Mouse (Mus musculus) forebrain, postnatal 0 days (tissue): ENCODE data around the gene Stx5a. TPM values are rescaled to one million over a fixed set of nuclear protein-coding genes. Genes with fewer than 3 reads are reported as not detected.

ENCODE experiments used
- ATAC-seq: fragments of 200-750 bp; cut with Nextera tagmentation; 2 replicates; pipeline ENCODE4 v1.8.0; 2017; ENCODE audit warnings: mild to moderate bottlenecking, moderate library complexity
- DNase-seq: peaks from one replicate; pipeline ENCODE4 v3.0.0-alpha.2; 2015
- H3K27ac ChIP-seq: fragments of 300-500 bp; sonication (generic); 2 replicates; pipeline ENCODE4 v1.5.1; 2014; ENCODE audit warnings: low read depth, mild to moderate bottlenecking, antibody characterized with exemption, low read length, moderate library complexity, mixed read lengths
- H3K27me3 ChIP-seq: fragments of 300-500 bp; sonication (generic); 2 replicates; pipeline ENCODE4 v1.6.1; 2014; ENCODE audit warnings: mild to moderate bottlenecking, low read length, mixed read lengths; ENCODE audit not compliant: insufficient read depth
- H3K36me3 ChIP-seq: fragments of 300-500 bp; sonication (generic); 2 replicates; pipeline ENCODE4 v1.6.1; 2014; ENCODE audit warnings: mild to moderate bottlenecking, moderate library complexity; ENCODE audit not compliant: insufficient read depth
- H3K4me1 ChIP-seq: fragments of 300-500 bp; sonication (generic); 2 replicates; pipeline ENCODE4 v1.6.1; 2014; ENCODE audit warnings: antibody characterized with exemption; ENCODE audit not compliant: insufficient read depth
- H3K4me2 ChIP-seq: fragments of 300-500 bp; sonication (generic); 2 replicates; pipeline ENCODE4 v1.6.1; 2014; ENCODE audit warnings: low read depth, mild to moderate bottlenecking, moderate library complexity
- H3K4me3 ChIP-seq: fragments of 300-500 bp; sonication (generic); 2 replicates; pipeline ENCODE4 v1.5.1; 2014; ENCODE audit warnings: low read depth, low read length, mixed read lengths
- H3K9ac ChIP-seq: fragments of 300-500 bp; sonication (generic); 2 replicates; pipeline ENCODE4 v1.6.1; 2014; ENCODE audit warnings: mild to moderate bottlenecking
- H3K9me3 ChIP-seq: fragments of 300-500 bp; sonication (generic); 2 replicates; pipeline ENCODE4 v1.6.1; 2016; ENCODE audit warnings: low read length
- CTCF ChIP-seq: sonication (generic); IDR thresholded peaks from 2 replicates; pipeline ENCODE4 v1.5.1; 2016; ENCODE audit warnings: antibody characterized with exemption, control low read depth, low read depth
- WGBS: fragments of 180-500 bp; shearing (Covaris S2); extraction: QIAGEN DNeasy Blood & Tissue Kit; methylation state at CpG from one replicate; pipeline ENCODE4 v1.1.7; 2014; 5-methylcytosine and 5-hydroxymethylcytosine counted together
- polyA plus RNA-seq: library from polyadenylated mRNA; unstranded; fragments of >200 nt; fragmentation: Nextera tagmentation; extraction: Ambion mirVana; gene quantifications from 2 replicates; pipeline ENCODE4 v1.2.1, GENCODE M21; 2015
- total RNA-seq: library from RNA; depleted of rRNA; stranded (reverse); fragments of >200 nt; gene quantifications from 2 replicates; pipeline ENCODE4 v1.2.3, GENCODE M21; 2014

The Stx5a gene
- total and polyA plus RNA-seq, 2 experiments from 2014 or later = 97.6 to 140 TPM

GRCm38 (mm10) chr19:8711949-8712869 is 29.0 kb upstream of the Stx5a start:
- peaks cover 13% of the 10 kb centered on the region for H3K4me1 ChIP-seq
- peak overlapping the region; percentile 74 for H3K4me2 ChIP-seq
- peak overlapping the region; percentile 97 for H3K27ac ChIP-seq
- H3K9me3 ChIP-seq = no peaks in the 10 kb centered on the region
- peaks cover 44% of the 10 kb centered on the region for H3K36me3 ChIP-seq
- H3K27me3 ChIP-seq = no peaks in the 10 kb centered on the region
- peak overlapping the region; percentile 88 for H3K9ac ChIP-seq
- 62% methylated on average over 10 of the region's 10 CpGs for WGBS
- TF ChIP-seq CTCF = no peak
- peak overlapping the region; percentile 84 for H3K4me3 ChIP-seq
- DNase-seq = no peak
- ATAC-seq = no peak

GRCm38 (mm10) chr19:8712870-8713305 is 28.3 kb upstream of the Stx5a start:
- H3K27me3 ChIP-seq = no peaks in the 10 kb centered on the region
- peak overlapping the region; percentile 74 for H3K4me2 ChIP-seq
- peaks cover 13% of the 10 kb centered on the region for H3K4me1 ChIP-seq
- peak overlapping the region; percentile 97 for H3K27ac ChIP-seq
- peaks cover 38% of the 10 kb centered on the region for H3K36me3 ChIP-seq
- peak; percentile 88 for ATAC-seq
- WGBS = under 1% methylated on average over 13 of the region's 13 CpGs
- H3K4me3 ChIP-seq = peak overlapping the region; percentile 84
- TF ChIP-seq CTCF = no peak
- DNase-seq = peak; percentile 82
- H3K9ac ChIP-seq = peak overlapping the region; percentile 88
- H3K9me3 ChIP-seq = no peaks in the 10 kb centered on the region

GRCm38 (mm10) chr19:8713306-8713996 is 27.8 kb upstream of the Stx5a start:
- Histone ChIP-seq H3K36me3 (peaks cover 32% of the 10 kb centered on the region), H3K4me1 (peaks cover 13% of the 10 kb centered on the region), H3K9ac (peak overlapping the region; percentile 88), H3K4me3 (peak overlapping the region; percentile 84), H3K9me3 (no peaks in the 10 kb centered on the region), H3K27ac (peak overlapping the region; percentile 97), H3K4me2 (peak overlapping the region; percentile 74), H3K27me3 (no peaks in the 10 kb centered on the region)
- WGBS = under 1% methylated on average over 51 of the region's 51 CpGs
- ATAC-seq (peak; percentile 94), DNase-seq (peak; percentile 88)
- peak; percentile 85 for TF ChIP-seq CTCF

GRCm38 (mm10) chr19:8713997-8714652 is 27.1 kb upstream of the Stx5a start:
- Histone ChIP-seq H3K4me1 (peaks cover 13% of the 10 kb centered on the region), H3K4me3 (peak overlapping the region; percentile 84), H3K9me3 (no peaks in the 10 kb centered on the region), H3K27ac (peak overlapping the region; percentile 97), H3K4me2 (peak overlapping the region; percentile 74), H3K36me3 (peaks cover 25% of the 10 kb centered on the region), H3K9ac (peak overlapping the region; percentile 88), H3K27me3 (no peaks in the 10 kb centered on the region)
- TF ChIP-seq CTCF = no peak
- WGBS = 7% methylated on average over 13 of the region's 13 CpGs
- no peak; the same call in 1 of the 2 replicates for ATAC-seq
- no peak for DNase-seq

GRCm38 (mm10) chr19:8714653-8715481 is 26.3 kb upstream of the Stx5a start:
- 0 out of 2 replicates have a peak overlapping the region, but pooled peaks have one; percentile 74 for H3K4me2 ChIP-seq
- no peak overlapping the region for H3K27ac ChIP-seq
- TF ChIP-seq CTCF = peak; percentile 44
- H3K4me1 ChIP-seq = peaks cover 13% of the 10 kb centered on the region
- H3K9ac ChIP-seq = 0 out of 2 replicates have a peak overlapping the region, but pooled peaks have one; percentile 88
- H3K36me3 ChIP-seq = peaks cover 18% of the 10 kb centered on the region; the same call in 1 of the 2 replicates
- DNase-seq (no peak), ATAC-seq (no peak)
- 62% methylated on average over 10 of the region's 10 CpGs for WGBS
- H3K9me3 ChIP-seq = no peaks in the 10 kb centered on the region
- H3K27me3 ChIP-seq = no peaks in the 10 kb centered on the region
- no peak overlapping the region for H3K4me3 ChIP-seq
